Comparison of ENCODE assay signal across 9 mouse cellular contexts in genomic region chr7:128388968-128389367, GRCm38 (mm10). TPM values are rescaled to one million over a fixed set of nuclear protein-coding genes. Genes with fewer than 3 reads are reported as not detected.
DNase-seq lines count a peak whose midpoint lies in the region; ATAC-seq lines count a peak whose summit lies in the region.
"Had no signal": no experiment of that assay in that cellular context is flagged by ENCODE, and none has a peak within 500 bp of the region (broad histone marks: within the 10 kb centered on the region; RNA-seq: fewer than 3 reads in every experiment).

No protein-coding gene starts in this region.

- H3K9me3 ChIP-seq in limb, embryonic 12.5 days: no peaks in the 10 kb centered on the region
- no peaks in the 10 kb centered on the region for H3K9me3 ChIP-seq in limb, embryonic 10.5 days (replicated peaks)
- no peaks in the 10 kb centered on the region for H3K9me3 ChIP-seq in heart, embryonic 15.5 days (replicated peaks)
- no peaks in the 10 kb centered on the region for H3K9me3 ChIP-seq in liver, embryonic 11.5 days (ENCODE audit: control insufficient read depth, low read length)
- no peaks in the 10 kb centered on the region for H3K9me3 ChIP-seq in midbrain, embryonic 13.5 days
- H3K9me3 ChIP-seq: embryonic facial prominence, embryonic 15.5 days had no signal

- DNase-seq in limb, embryonic 10.5 days (ENCODE audit: low spot score): no peak
- peak; percentile 16 for DNase-seq in embryo, embryonic 10.5 days (ENCODE audit: low spot score)
- DNase-seq in liver, embryonic 11.5 days (ENCODE audit: low spot score): no peak
- peak; percentile 22 for DNase-seq in right cerebral cortex, postnatal 4 days
- DNase-seq in left cerebral cortex, adult 18-20 months (ENCODE audit: low spot score in 2 of 2): no peak

- no peaks in the 10 kb centered on the region for H3K27me3 ChIP-seq in limb, embryonic 12.5 days
- no peaks in the 10 kb centered on the region for H3K27me3 ChIP-seq in limb, embryonic 10.5 days (ENCODE audit: low read depth, poor library complexity, severe bottlenecking)
- no peaks in the 10 kb centered on the region for H3K27me3 ChIP-seq in heart, embryonic 15.5 days
- H3K27me3 ChIP-seq in liver, embryonic 11.5 days (replicated peaks; ENCODE audit: control insufficient read depth, insufficient read depth, low read length): no peaks in the 10 kb centered on the region
- H3K27me3 ChIP-seq in midbrain, embryonic 13.5 days: no peaks in the 10 kb centered on the region
- H3K27me3 ChIP-seq: embryonic facial prominence, embryonic 15.5 days had no signal

- H3K4me2 ChIP-seq in limb, embryonic 12.5 days: no peak overlapping the region
- H3K4me2 ChIP-seq in heart, embryonic 15.5 days: no peak overlapping the region
- 0 out of 2 replicates have a peak overlapping the region, but pooled peaks have one; percentile 2 for H3K4me2 ChIP-seq in liver, embryonic 11.5 days
- H3K4me2 ChIP-seq in midbrain, embryonic 13.5 days (replicated peaks): no peak overlapping the region
- H3K4me2 ChIP-seq: embryonic facial prominence, embryonic 15.5 days had no signal

- no peaks in the 10 kb centered on the region for H3K36me3 ChIP-seq in limb, embryonic 12.5 days
- H3K36me3 ChIP-seq in limb, embryonic 10.5 days: no peaks in the 10 kb centered on the region
- H3K36me3 ChIP-seq in heart, embryonic 15.5 days: no peaks in the 10 kb centered on the region
- H3K36me3 ChIP-seq in liver, embryonic 11.5 days (ENCODE audit: control insufficient read depth, insufficient read depth, low read length): 0 out of 2 replicates have a peak, but pooled peaks cover 5% of the 10 kb centered on the region
- no peaks in the 10 kb centered on the region for H3K36me3 ChIP-seq in midbrain, embryonic 13.5 days
- H3K36me3 ChIP-seq: embryonic facial prominence, embryonic 15.5 days had no signal

- no peak for ATAC-seq in limb, embryonic 12.5 days (ENCODE audit: insufficient number of reproducible peaks, insufficient read depth, low FRiP score, low TSS enrichment, low read depth)
- peak; percentile 61 for ATAC-seq in heart, embryonic 15.5 days (replicated peaks; ENCODE audit: insufficient number of reproducible peaks, insufficient read depth, low FRiP score, low read depth)
- ATAC-seq in liver, embryonic 11.5 days (replicated peaks; ENCODE audit: low FRiP score): 0 out of 2 replicates have a peak, but pooled peaks have one; percentile 24
- no peak for ATAC-seq in midbrain, embryonic 13.5 days

- no peak overlapping the region for H3K4me3 ChIP-seq in limb, embryonic 12.5 days (replicated peaks)
- H3K4me3 ChIP-seq in limb, embryonic 10.5 days: no peak overlapping the region
- H3K4me3 ChIP-seq in heart, embryonic 15.5 days: no peak overlapping the region
- H3K4me3 ChIP-seq in liver, embryonic 11.5 days (ENCODE audit: low read depth, low read length): no peak overlapping the region
- no peak overlapping the region for H3K4me3 ChIP-seq in midbrain, embryonic 13.5 days (replicated peaks)
- H3K4me3 ChIP-seq: embryonic facial prominence, embryonic 15.5 days had no signal

- H3K27ac ChIP-seq in limb, embryonic 12.5 days: peak overlapping the region; percentile 41
- H3K27ac ChIP-seq in limb, embryonic 10.5 days: no peak overlapping the region
- H3K27ac ChIP-seq in heart, embryonic 15.5 days: peak overlapping the region; percentile 40
- H3K27ac ChIP-seq in liver, embryonic 11.5 days (ENCODE audit: low read depth, low read length): peak overlapping the region; percentile 39; the same call in 1 of the 2 replicates
- no peak overlapping the region for H3K27ac ChIP-seq in midbrain, embryonic 13.5 days
- H3K27ac ChIP-seq: embryonic facial prominence, embryonic 15.5 days had no signal

- H3K4me1 ChIP-seq in limb, embryonic 12.5 days (replicated peaks): peaks cover 34% of the 10 kb centered on the region
- peaks cover 35% of the 10 kb centered on the region for H3K4me1 ChIP-seq in limb, embryonic 10.5 days
- peaks cover 44% of the 10 kb centered on the region for H3K4me1 ChIP-seq in heart, embryonic 15.5 days (replicated peaks)
- peaks cover 56% of the 10 kb centered on the region for H3K4me1 ChIP-seq in liver, embryonic 11.5 days (replicated peaks; ENCODE audit: control insufficient read depth, insufficient read depth, low read length)
- H3K4me1 ChIP-seq in midbrain, embryonic 13.5 days (replicated peaks): no peaks in the 10 kb centered on the region; the same call in 1 of the 2 replicates

- no peak overlapping the region for H3K9ac ChIP-seq in limb, embryonic 12.5 days (replicated peaks)
- H3K9ac ChIP-seq in heart, embryonic 15.5 days: no peak overlapping the region
- 0 out of 2 replicates have a peak overlapping the region, but pooled peaks have one; percentile 30 for H3K9ac ChIP-seq in liver, embryonic 11.5 days (ENCODE audit: low read depth, low read length)
- H3K9ac ChIP-seq in midbrain, embryonic 13.5 days (replicated peaks): no peak overlapping the region
- H3K9ac ChIP-seq: embryonic facial prominence, embryonic 15.5 days had no signal

- WGBS in limb, embryonic 12.5 days: 44% methylated on average over 7 of the region's 7 CpGs
- WGBS in limb, embryonic 10.5 days: 45% methylated on average over 7 of the region's 7 CpGs
- 12% methylated on average over 7 of the region's 7 CpGs for WGBS in heart, embryonic 15.5 days
- 40% methylated on average over 7 of the region's 7 CpGs for WGBS in liver, embryonic 11.5 days
- 33% methylated on average over 7 of the region's 7 CpGs for WGBS in midbrain, embryonic 13.5 days

RNA-seq across cellular contexts. Expression of gene Rgs10, which starts 29.6 kb away (rescaled TPM):
- polyA plus RNA-seq in limb, embryonic 12.5 days (2016; fragmentation: Nextera tagmentation; extraction: Ambion mirVana): 7.9 and 8.3 TPM in 2 replicates
- 2.7 and 3.5 TPM in 2 replicates for polyA plus RNA-seq in limb, embryonic 10.5 days (2016; fragmentation: Nextera tagmentation; extraction: Ambion mirVana)
- 8.3 and 11.8 TPM in 2 replicates for polyA plus RNA-seq in heart, embryonic 15.5 days (2015; fragmentation: Nextera tagmentation; extraction: Ambion mirVana)
- polyA plus RNA-seq in liver, embryonic 11.5 days (2014; fragmentation: Nextera tagmentation; extraction: Ambion mirVana): 88.1 and 88.2 TPM in 2 replicates
- total RNA-seq in left cerebral cortex, adult 18-20 months (2021): 10 to 100 TPM; 49.5 to 52.5 TPM
- 26.1 and 29.6 TPM in 2 replicates for polyA plus RNA-seq in midbrain, embryonic 13.5 days (2015; fragmentation: Nextera tagmentation; extraction: Ambion mirVana)

Comparison
In these comparisons a context has a peak if more than half of its experiments do, and no peak if none do; other contexts are left out.
1. H3K27ac ChIP-seq: peak in limb, embryonic 12.5 days (single experiment), heart, embryonic 15.5 days (single experiment) and liver, embryonic 11.5 days (single experiment); none in limb, embryonic 10.5 days (single experiment) and midbrain, embryonic 13.5 days (single experiment).
2. ATAC-seq: peak in heart, embryonic 15.5 days (single experiment) and liver, embryonic 11.5 days (single experiment); none in limb, embryonic 12.5 days (single experiment) and midbrain, embryonic 13.5 days (single experiment).
3. DNase-seq: peak in embryo, embryonic 10.5 days (single experiment) and right cerebral cortex, postnatal 4 days (single experiment); none in limb, embryonic 10.5 days (single experiment), liver, embryonic 11.5 days (single experiment) and left cerebral cortex, adult 18-20 months (0 of 2).